27 mouse cellular contexts compared by ENCODE assay signal in genomic region chr5:73339779-73340722, GRCm38 (mm10). TPM values are rescaled to one million over a fixed set of nuclear protein-coding genes. Genes with fewer than 3 reads are reported as not detected.
DNase-seq lines count a peak whose midpoint lies in the region; ATAC-seq and TF ChIP-seq lines count a peak whose summit lies in the region.
"Had no signal": no experiment of that assay in that cellular context is flagged by ENCODE, and none has a peak within 500 bp of the region (broad histone marks: within the 10 kb centered on the region; RNA-seq: fewer than 3 reads in every experiment).

No protein-coding gene starts in this region.

- H3K9ac ChIP-seq in liver, embryonic 13.5 days: no peak overlapping the region
- H3K9ac ChIP-seq: forebrain, postnatal 0 days; heart, embryonic 12.5 days; hindbrain, embryonic 13.5 days; kidney, embryonic 15.5 days; limb, embryonic 12.5 days had no signal

- DNase-seq in frontal cortex, adult 2 months (ENCODE audit: extremely low spot score in 1 of 2, low spot score in 1 of 2): peak; percentile 61
- DNase-seq in frontal cortex, postnatal 25 days (ENCODE audit: low spot score in 2 of 2): no peak
- no peak for DNase-seq in liver, embryonic 13.5 days
- no peak for DNase-seq in liver
- DNase-seq in brain, adult 2 months (ENCODE audit: low read depth, low spot score): peak; percentile 80
- no peak for DNase-seq in T-cell, adult 2 months (ENCODE audit: low spot score)
- DNase-seq: cerebellum, adult 18-20 months; cerebellum, postnatal 10 days; forebrain, postnatal 0 days; gastrocnemius, adult 2 months; gastrocnemius, postnatal 36 days; heart, adult 18-20 months; heart, postnatal 4 days; kidney, adult 18-20 months; kidney, postnatal 36 days; lung, adult 2 months; lung, postnatal 10 days; midbrain, embryonic 14.5 days; thymus, postnatal 4 days had no signal

- H3K36me3 ChIP-seq in liver, embryonic 13.5 days: no peaks in the 10 kb centered on the region
- H3K36me3 ChIP-seq in small intestine, adult 2 months (ENCODE audit: control insufficient read depth, insufficient read depth, low read length): peaks cover 3% of the 10 kb centered on the region; the same call in 1 of the 2 replicates
- H3K36me3 ChIP-seq: heart, embryonic 12.5 days; hindbrain, embryonic 13.5 days; kidney, embryonic 15.5 days; limb, embryonic 12.5 days had no signal

- no peaks in the 10 kb centered on the region for H3K9me3 ChIP-seq in liver, embryonic 13.5 days (replicated peaks)
- H3K9me3 ChIP-seq: heart, embryonic 12.5 days; hindbrain, embryonic 13.5 days; kidney, embryonic 15.5 days; limb, embryonic 12.5 days had no signal

- no peak overlapping the region for H3K4me2 ChIP-seq in liver, embryonic 13.5 days
- H3K4me2 ChIP-seq: heart, embryonic 12.5 days; hindbrain, embryonic 13.5 days; kidney, embryonic 15.5 days; limb, embryonic 12.5 days had no signal

- no peak overlapping the region for H3K4me3 ChIP-seq in liver, embryonic 13.5 days (replicated peaks)
- no peak overlapping the region for H3K4me3 ChIP-seq in small intestine, adult 2 months (ENCODE audit: low read depth, low read length)
- H3K4me3 ChIP-seq: erythroblast, embryonic 14.5 days; gastrocnemius, adult 2 months; heart, embryonic 12.5 days; hindbrain, embryonic 13.5 days; kidney, embryonic 15.5 days; layer of hippocampus, adult 2 months; limb, embryonic 12.5 days had no signal

- ATAC-seq in liver, embryonic 13.5 days (ENCODE audit: low read depth): peak; percentile 38
- ATAC-seq: Patski had no signal

- H3K27me3 ChIP-seq in liver, embryonic 13.5 days: peaks cover 56% of the 10 kb centered on the region
- H3K27me3 ChIP-seq in small intestine, adult 2 months (ENCODE audit: control insufficient read depth, insufficient read depth, low read length): no peaks in the 10 kb centered on the region
- H3K27me3 ChIP-seq: hindbrain, embryonic 13.5 days; Patski had no signal

- TF ChIP-seq POLR2A in small intestine, adult 2 months (IDR thresholded peaks at IDR 0.05; ENCODE audit: low read depth, low read length): no peak

- peaks cover 24% of the 10 kb centered on the region for H3K4me1 ChIP-seq in liver, embryonic 13.5 days (replicated peaks)
- peaks cover 14% of the 10 kb centered on the region for H3K4me1 ChIP-seq in small intestine, adult 2 months (ENCODE audit: control insufficient read depth, insufficient read depth, insufficient read length, low read length)

- WGBS in liver, embryonic 13.5 days (ENCODE audit: insufficient replicate concordance): 78% methylated on average over 9 of the region's 9 CpGs
- WGBS in small intestine, adult 2 months: 67% methylated on average over 9 of the region's 9 CpGs

- TF ChIP-seq CTCF in small intestine, adult 2 months (IDR thresholded peaks at IDR 0.05; ENCODE audit: extremely low read depth, insufficient read length, insufficient replicate concordance, low read depth, low read length): no peak

- no peak overlapping the region for H3K27ac ChIP-seq in liver, embryonic 13.5 days
- H3K27ac ChIP-seq in small intestine, adult 2 months (ENCODE audit: insufficient read depth, low read depth, low read length): peak overlapping the region; percentile 8; the same call in 1 of the 2 replicates
- H3K27ac ChIP-seq: gastrocnemius, adult 2 months; hindbrain, embryonic 13.5 days; kidney, embryonic 15.5 days; layer of hippocampus, adult 2 months; limb, embryonic 12.5 days had no signal

RNA-seq across cellular contexts. Expression of gene Ociad2, which starts 0.8 kb away (rescaled TPM):
- 73.6 and 83.4 TPM in 2 replicates for polyA plus RNA-seq in frontal cortex, adult 2 months (2012; rRNA removed)
- polyA plus RNA-seq in liver, embryonic 13.5 days (2015; fragmentation: Nextera tagmentation; extraction: Ambion mirVana): 5.3 and 6.0 TPM in 2 replicates
- polyA plus RNA-seq in small intestine, adult 2 months (2012; rRNA removed): 10.6 and 12.7 TPM in 2 replicates
- polyA plus RNA-seq: erythroblast, embryonic 14.5 days had no signal

RNA-seq across cellular contexts. Expression of gene Ociad1, which starts 47.5 kb away (rescaled TPM):
- 357 and 372 TPM in 2 replicates for polyA plus RNA-seq in frontal cortex, adult 2 months (2012; rRNA removed)
- polyA plus RNA-seq in liver, embryonic 13.5 days (2015; fragmentation: Nextera tagmentation; extraction: Ambion mirVana): 144 and 158 TPM in 2 replicates
- polyA plus RNA-seq in small intestine, adult 2 months (2012; rRNA removed): 14.8 and 16.0 TPM in 2 replicates

Comparison
In these comparisons a context has a peak if more than half of its experiments do, and no peak if none do; other contexts are left out.
1. DNase-seq: peak in frontal cortex, adult 2 months (2 of 2) and brain, adult 2 months (single experiment); none in frontal cortex, postnatal 25 days (0 of 2), liver, embryonic 13.5 days (single experiment), liver (single experiment) and T-cell, adult 2 months (single experiment).